Mouse (Mus musculus) myocyte (in vitro differentiated cells): Measurements from ENCODE around the gene Znrf1.

ENCODE experiments used
- E2F4 ChIP-seq: IDR thresholded peaks from one replicate; pipeline ENCODE4 v1.6.1; 2011; ENCODE audit warnings: mild to moderate bottlenecking, control low read depth, moderate library complexity; ENCODE audit not compliant: insufficient read depth
- MYOD1 ChIP-seq, 3 experiments: IDR thresholded peaks; one replicate each; pipeline ENCODE4 v1.6.1; 2011; ENCODE audit warnings: control low read depth in 2 of 3, low read depth in 2 of 3, mild to moderate bottlenecking in 2 of 3, moderate library complexity in 1 of 3; ENCODE audit not compliant: insufficient read length in 2 of 3, control insufficient read depth in 1 of 3
- MYOG ChIP-seq, 3 experiments: IDR thresholded peaks; one replicate each; pipeline ENCODE4 v1.6.1; 2011; ENCODE audit warnings: control low read depth in 2 of 3, low read depth in 2 of 3, mild to moderate bottlenecking in 2 of 3; ENCODE audit not compliant: insufficient read length in 2 of 3, control insufficient read depth in 1 of 3, insufficient read depth in 1 of 3
- POLR2A ChIP-seq: IDR thresholded peaks from one replicate; pipeline ENCODE4 v1.6.1; 2011; ENCODE audit warnings: low read depth, mild to moderate bottlenecking, control low read depth, moderate library complexity; ENCODE audit not compliant: insufficient read length
- SRF ChIP-seq: IDR thresholded peaks from one replicate; pipeline ENCODE4 v1.6.1; 2011; ENCODE audit warnings: low read depth; ENCODE audit not compliant: control insufficient read depth, insufficient read length
- TCF12 ChIP-seq: IDR thresholded peaks from one replicate; pipeline ENCODE4 v1.6.1; 2011; ENCODE audit warnings: mild to moderate bottlenecking, control low read depth; ENCODE audit not compliant: poor library complexity, insufficient read depth, severe bottlenecking

DNA sequence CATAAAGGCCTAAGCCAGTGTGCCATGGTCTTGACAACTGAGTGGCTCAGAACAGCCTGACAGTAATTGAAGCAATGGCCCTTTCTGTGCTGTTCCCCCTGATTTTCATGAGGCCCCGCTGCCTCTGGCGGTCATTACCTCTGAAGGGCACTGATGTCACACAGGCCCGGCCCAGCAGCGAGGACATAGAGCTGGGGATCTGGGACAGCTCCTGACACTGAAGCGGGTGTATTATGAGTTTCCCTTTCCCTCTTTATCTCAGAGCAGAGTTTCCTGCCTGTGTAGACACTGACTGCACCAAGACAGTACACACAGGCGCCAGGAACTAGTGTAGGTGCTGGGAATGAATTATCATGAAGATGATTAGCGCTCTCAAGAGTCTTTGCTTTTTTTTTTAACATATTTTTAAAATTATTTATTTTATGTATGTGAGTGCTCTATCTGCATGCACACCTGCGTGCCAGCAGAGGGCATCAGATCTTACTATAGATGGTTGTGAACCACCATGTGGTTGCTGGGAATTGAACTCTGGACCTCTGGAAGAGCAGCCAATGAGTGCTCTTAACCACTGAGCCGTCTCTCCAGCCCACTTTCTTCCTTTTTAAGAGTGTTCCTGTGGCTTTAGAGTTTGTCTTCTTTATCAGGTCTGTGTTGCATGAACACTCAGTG lies 7.9 kb downstream of the Znrf1 start:
- TF ChIP-seq E2F4 (no peak), POLR2A (no peak), SRF (no peak), MYOD1 (IDR thresholded peaks at IDR 0.05; ENCODE audit: control insufficient read depth in 1 of 3, insufficient read length in 2 of 3, low read depth in 2 of 3) (no peak), TCF12 (no peak), MYOG (IDR thresholded peaks at IDR 0.05; ENCODE audit: control insufficient read depth in 1 of 3, insufficient read depth in 1 of 3, insufficient read length in 2 of 3, low read depth in 2 of 3) (no peak)
